Mouse (Mus musculus) kidney, postnatal 0 days (tissue): ENCODE measurements around the gene Wnt4. TPM values are rescaled to one million over a fixed set of nuclear protein-coding genes. Genes with fewer than 3 reads are reported as not detected.

ENCODE experiments used
- ATAC-seq: fragments of 200-750 bp; cut with Nextera tagmentation; replicated peaks from 2 replicates; pipeline ENCODE4 v1.8.0; 2017; ENCODE audit warnings: low read depth, moderate number of reproducible peaks, moderate TSS enrichment, moderate library complexity; ENCODE audit not compliant: low FRiP score
- DNase-seq: peaks from one replicate; pipeline ENCODE4 v3.0.0-alpha.2; 2016; ENCODE audit warnings: low spot score
- H3K27ac ChIP-seq: fragments of 300-500 bp; sonication (generic); 2 replicates; pipeline ENCODE4 v1.5.1; 2014; ENCODE audit warnings: mild to moderate bottlenecking
- H3K27me3 ChIP-seq: fragments of 300-500 bp; sonication (generic); 2 replicates; pipeline ENCODE4 v1.6.1; 2014; ENCODE audit warnings: low read length, mixed read lengths; ENCODE audit not compliant: insufficient read depth
- H3K36me3 ChIP-seq: fragments of 300-500 bp; sonication (generic); 2 replicates; pipeline ENCODE4 v1.6.1; 2014; ENCODE audit warnings: low read length, mixed read lengths; ENCODE audit not compliant: insufficient read depth
- H3K4me1 ChIP-seq: fragments of 300-500 bp; sonication (generic); replicated peaks from 2 replicates; pipeline ENCODE4 v1.6.1; 2014; ENCODE audit warnings: antibody characterized with exemption, low read length, mixed read lengths; ENCODE audit not compliant: insufficient read depth
- H3K4me2 ChIP-seq: fragments of 300-500 bp; sonication (generic); 2 replicates; pipeline ENCODE4 v1.6.1; 2014; ENCODE audit warnings: mild to moderate bottlenecking, low read length, moderate library complexity, mixed read lengths
- H3K4me3 ChIP-seq: fragments of 300-500 bp; sonication (generic); replicated peaks from 2 replicates; pipeline ENCODE4 v1.5.1; 2014; ENCODE audit warnings: low read depth, low read length
- H3K9ac ChIP-seq: fragments of 300-500 bp; sonication (generic); 2 replicates; pipeline ENCODE4 v1.6.1; 2014; ENCODE audit warnings: low read depth, low read length
- H3K9me3 ChIP-seq: fragments of 300-500 bp; sonication (generic); replicated peaks from 2 replicates; pipeline ENCODE4 v1.6.1; 2016; ENCODE audit warnings: low read length, inconsistent platforms, mixed read lengths
- CTCF ChIP-seq: IDR thresholded peaks from 2 replicates; pipeline ENCODE4 v1.5.1; 2016; ENCODE audit warnings: antibody characterized with exemption, low read depth, mild to moderate bottlenecking, moderate library complexity
- WGBS: fragments of 180-500 bp; shearing (Covaris S2); extraction: QIAGEN DNeasy Blood & Tissue Kit; methylation state at CpG from one replicate; pipeline ENCODE4 v1.1.7; 2014; 5-methylcytosine and 5-hydroxymethylcytosine counted together
- polyA plus RNA-seq: library from polyadenylated mRNA; unstranded; fragments of >200 nt; fragmentation: Nextera tagmentation; extraction: Ambion mirVana; gene quantifications from 2 replicates; pipeline ENCODE4 v1.2.1, GENCODE M21; 2015

Gene Wnt4
- polyA plus RNA-seq, 1 experiment from 2014 or later = 26.5 TPM

DNA sequence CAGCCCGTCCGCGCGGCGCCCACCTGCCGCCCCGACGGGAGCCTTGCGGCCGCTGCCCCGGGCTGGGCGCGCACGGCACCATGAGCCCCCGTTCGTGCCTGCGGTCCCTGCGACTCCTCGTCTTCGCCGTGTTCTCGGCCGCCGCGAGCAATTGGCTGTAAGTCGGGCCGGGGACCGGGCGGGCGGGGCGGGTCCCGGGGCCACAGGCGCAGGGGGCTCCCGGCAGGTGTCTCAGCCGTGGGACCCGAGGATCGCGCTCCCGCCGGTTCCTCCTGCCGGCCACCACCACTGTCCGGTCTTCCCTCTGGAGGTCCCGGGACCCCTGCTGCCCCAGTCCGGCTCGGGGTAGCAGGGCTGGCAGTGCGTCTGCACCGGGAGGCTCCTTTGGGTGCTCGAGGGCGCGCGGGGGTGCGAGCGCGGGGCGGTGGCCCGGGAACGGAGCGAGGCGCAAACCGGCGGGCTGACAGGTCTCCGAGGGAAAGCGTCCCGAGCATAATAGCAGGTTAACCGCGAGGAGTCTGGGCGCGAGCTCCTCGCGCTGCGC is 383 bp downstream of the Wnt4 start:
- H3K27ac ChIP-seq = peak overlapping the region; percentile 73; the same call in 1 of the 2 replicates
- DNase-seq (peak; percentile 17), ATAC-seq (no peak)
- no peaks in the 10 kb centered on the region for H3K36me3 ChIP-seq
- H3K4me3 ChIP-seq = peak overlapping the region; percentile 56
- H3K9me3 ChIP-seq = no peaks in the 10 kb centered on the region
- peaks cover 12% of the 10 kb centered on the region for H3K4me1 ChIP-seq
- peak overlapping the region; percentile 62 for H3K9ac ChIP-seq
- TF ChIP-seq CTCF = no peak
- under 1% methylated on average over 44 of the region's 71 CpGs for WGBS
- peak overlapping the region; percentile 84 for H3K4me2 ChIP-seq
- H3K27me3 ChIP-seq = peaks cover 17% of the 10 kb centered on the region; the same call in 1 of the 2 replicates

DNA sequence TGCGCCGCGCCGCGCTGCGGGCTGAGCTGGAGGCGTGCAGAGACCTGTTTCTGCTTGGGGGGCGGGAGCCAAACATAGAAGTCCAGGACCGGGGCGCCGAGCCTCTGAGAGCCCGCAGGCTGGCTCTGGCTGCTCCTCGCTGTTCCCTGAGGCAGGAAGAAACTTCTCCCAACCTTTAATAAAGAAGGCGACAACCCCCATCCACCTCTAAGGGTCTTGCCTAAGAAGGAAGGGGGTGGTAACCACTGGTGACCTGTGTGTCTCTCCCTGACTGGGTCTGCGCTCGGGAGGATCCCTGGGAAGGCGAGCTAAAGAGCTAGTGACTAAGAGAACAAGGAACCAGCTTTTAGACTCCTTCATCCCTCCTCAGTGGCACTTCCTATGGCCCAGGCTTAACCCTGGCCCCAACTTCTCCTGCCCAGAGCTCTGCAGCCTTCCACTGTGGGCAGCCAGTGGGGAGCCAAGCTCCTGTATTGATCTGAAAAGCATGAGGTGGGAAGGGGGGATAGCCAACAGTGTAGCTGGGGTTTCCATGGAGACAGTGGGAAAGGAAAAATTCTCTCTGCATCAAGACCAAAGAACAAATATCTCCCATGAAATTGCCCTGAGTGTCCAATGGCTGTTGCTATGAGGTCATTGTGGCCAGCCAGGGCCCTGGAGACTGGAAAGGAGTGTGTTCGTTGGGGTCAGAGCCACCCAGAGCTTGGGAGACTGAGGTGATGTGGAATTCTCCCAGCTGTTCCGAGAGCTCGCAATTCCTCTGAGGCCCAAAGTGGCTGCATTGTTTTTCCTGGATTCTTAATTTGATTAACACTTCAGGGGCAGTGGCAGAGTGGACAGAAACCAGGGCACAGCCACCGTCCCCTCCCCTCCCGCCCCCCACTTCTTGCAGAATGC is 1.1 kb downstream of the Wnt4 start:
- TF ChIP-seq CTCF = no peak
- 4% methylated on average over 22 of the region's 22 CpGs for WGBS
- Histone ChIP-seq H3K4me1 (peaks cover 15% of the 10 kb centered on the region), H3K9ac (peak overlapping the region; percentile 62), H3K4me2 (peak overlapping the region; percentile 84), H3K4me3 (peak overlapping the region; percentile 56), H3K27ac (0 out of 2 replicates have a peak overlapping the region, but pooled peaks have one; percentile 73), H3K27me3 (peaks cover 17% of the 10 kb centered on the region; the same call in 1 of the 2 replicates), H3K9me3 (no peaks in the 10 kb centered on the region), H3K36me3 (no peaks in the 10 kb centered on the region)
- DNase-seq (no peak), ATAC-seq (no peak)

DNA sequence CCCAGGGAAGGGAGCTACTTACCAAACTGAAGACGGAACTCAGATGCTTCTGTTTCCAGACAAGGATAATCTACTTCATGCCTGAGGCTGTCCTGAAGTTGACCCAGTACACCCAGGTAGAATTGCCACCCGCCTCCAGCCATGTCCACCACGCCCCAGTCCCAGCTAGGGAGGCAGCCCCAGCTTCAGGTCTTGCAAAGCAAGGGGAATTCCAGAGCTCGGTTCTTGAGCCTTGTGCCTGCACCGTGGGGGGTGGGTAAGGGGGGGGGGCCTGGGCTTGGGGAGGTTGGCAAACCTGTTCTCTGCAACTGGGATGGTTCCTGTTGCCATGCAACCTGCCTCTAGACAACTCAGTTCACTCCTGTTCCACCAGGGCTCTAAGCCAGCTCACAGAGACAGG is 2.1 kb downstream of the Wnt4 start:
- no peak for TF ChIP-seq CTCF
- H3K27ac ChIP-seq = no peak overlapping the region
- no peaks in the 10 kb centered on the region for H3K36me3 ChIP-seq
- H3K9ac ChIP-seq = no peak overlapping the region
- no peak overlapping the region for H3K4me3 ChIP-seq
- no peak for ATAC-seq
- H3K9me3 ChIP-seq = no peaks in the 10 kb centered on the region
- peak overlapping the region; percentile 84; the same call in 1 of the 2 replicates for H3K4me2 ChIP-seq
- 32% methylated on average over 5 of the region's 5 CpGs for WGBS
- H3K27me3 ChIP-seq = peaks cover 17% of the 10 kb centered on the region; the same call in 1 of the 2 replicates
- no peak for DNase-seq
- H3K4me1 ChIP-seq = peaks cover 10% of the 10 kb centered on the region; the same call in 1 of the 2 replicates

DNA sequence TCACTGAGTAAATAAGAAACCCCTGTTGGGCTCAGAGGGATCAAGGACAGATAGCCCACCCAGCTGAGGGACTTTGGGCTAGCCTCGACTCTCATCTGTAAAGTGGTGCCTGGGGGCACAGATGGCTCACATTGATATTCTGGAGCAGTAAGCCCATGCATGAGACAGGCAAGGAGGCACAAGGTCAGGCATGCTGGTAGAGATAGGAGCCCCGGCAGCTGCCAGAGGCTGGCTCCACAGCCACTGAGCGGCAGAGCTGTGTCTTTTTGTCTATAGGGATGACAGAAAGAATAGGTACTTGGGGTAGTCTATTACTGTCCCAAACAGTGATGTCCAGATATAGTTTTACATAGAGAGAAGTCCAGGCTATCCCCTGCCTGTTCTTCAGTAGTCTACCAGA is 4.0 kb downstream of the Wnt4 start:
- H3K36me3 ChIP-seq = no peaks in the 10 kb centered on the region
- no peak overlapping the region for H3K27ac ChIP-seq
- no peak for ATAC-seq
- H3K4me3 ChIP-seq = no peak overlapping the region
- no peak for TF ChIP-seq CTCF
- no peaks in the 10 kb centered on the region for H3K9me3 ChIP-seq
- H3K27me3 ChIP-seq = peaks cover 21% of the 10 kb centered on the region; the same call in 1 of the 2 replicates
- H3K9ac ChIP-seq = no peak overlapping the region
- peaks cover 8% of the 10 kb centered on the region; the same call in 1 of the 2 replicates for H3K4me1 ChIP-seq
- no peak overlapping the region for H3K4me2 ChIP-seq
- WGBS = 84% methylated on average over 3 of the region's 3 CpGs
- no peak for DNase-seq

DNA sequence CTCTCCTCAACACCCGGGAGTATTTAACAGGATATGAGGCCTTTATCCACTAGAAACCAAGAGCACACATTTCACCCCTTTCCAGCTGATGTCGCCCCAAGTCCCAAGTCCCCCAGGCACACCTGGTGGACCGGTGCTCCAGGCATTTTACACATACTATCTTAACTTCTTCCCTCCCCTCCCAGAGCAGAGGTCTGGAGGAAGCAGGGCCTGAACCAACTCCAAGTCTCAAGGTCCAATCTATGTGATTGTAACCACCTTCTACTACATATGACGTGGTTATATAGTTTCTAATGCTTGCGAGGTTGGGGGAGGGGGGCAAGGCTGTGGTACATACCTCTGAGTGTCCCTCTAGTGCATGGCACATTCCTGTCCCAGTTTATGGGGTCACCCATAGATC is 4.8 kb downstream of the Wnt4 start:
- peaks cover 8% of the 10 kb centered on the region; the same call in 1 of the 2 replicates for H3K4me1 ChIP-seq
- 0 out of 2 replicates have a peak overlapping the region, but pooled peaks have one; percentile 18 for H3K4me2 ChIP-seq
- 70% methylated on average over 5 of the region's 5 CpGs for WGBS
- DNase-seq = no peak
- ATAC-seq = no peak; the same call in 1 of the 2 replicates
- no peak for TF ChIP-seq CTCF
- no peak overlapping the region for H3K27ac ChIP-seq
- H3K4me3 ChIP-seq = no peak overlapping the region
- no peaks in the 10 kb centered on the region for H3K9me3 ChIP-seq
- peaks cover 13% of the 10 kb centered on the region; the same call in 1 of the 2 replicates for H3K27me3 ChIP-seq
- H3K9ac ChIP-seq = no peak overlapping the region
- H3K36me3 ChIP-seq = no peaks in the 10 kb centered on the region
